Comparison of ENCODE assay signal across 8 mouse cellular contexts in genomic region chr19:46970121-46970729, GRCm38 (mm10). TPM values are rescaled to one million over a fixed set of nuclear protein-coding genes. Genes with fewer than 3 reads are reported as not detected.
DNase-seq lines count a peak whose midpoint lies in the region; ATAC-seq and TF ChIP-seq lines count a peak whose summit lies in the region.

No protein-coding gene starts in this region.

- peaks cover 24% of the 10 kb centered on the region for H3K4me1 ChIP-seq in liver, adult 2 months (ENCODE audit: control insufficient read depth, insufficient read depth, low read length)
- H3K4me1 ChIP-seq in liver, embryonic 12.5 days, result peaks cover 47% of the 10 kb centered on the region
- H3K4me1 ChIP-seq in forebrain, postnatal 0 days (ENCODE audit: insufficient read depth), result peaks cover 10% of the 10 kb centered on the region

- H3K79me2 ChIP-seq in liver, adult 2 months (ENCODE audit: control insufficient read depth, insufficient read depth, low read length), result no peaks in the 10 kb centered on the region

- peak; percentile 78 for DNase-seq in liver, adult 2 months (ENCODE audit: extremely low read depth, low read depth, low spot score)
- DNase-seq in forebrain, postnatal 0 days, result peak; percentile 13
- peak; percentile 59 for DNase-seq in lung, postnatal 10 days
- peak; percentile 61 for DNase-seq in thymus, postnatal 14 days
- DNase-seq in urinary bladder, postnatal 4 days (ENCODE audit: low spot score in 2 of 2), result no peak
- DNase-seq in layer of hippocampus, postnatal 25 days (ENCODE audit: extremely low spot score in 1 of 2, low spot score in 1 of 2), result no peak
- DNase-seq in adrenal gland, adult 8-10 months, result no peak

- no peak overlapping the region for H3K4me2 ChIP-seq in liver, embryonic 12.5 days
- H3K4me2 ChIP-seq in forebrain, postnatal 0 days (ENCODE audit: low read depth), result peak overlapping the region; percentile 5; the same call in 1 of the 2 replicates

- no peak for TF ChIP-seq CTCF in liver, adult 2 months (IDR thresholded peaks at IDR 0.05; ENCODE audit: low read depth, low read length)
- no peak for TF ChIP-seq CTCF in forebrain, postnatal 0 days (IDR thresholded peaks at IDR 0.05; ENCODE audit: low read depth)

- H3K27ac ChIP-seq in liver, adult 2 months (replicated peaks; ENCODE audit: insufficient read depth, low read depth, low read length), result peak overlapping the region; percentile 75
- no peak overlapping the region for H3K27ac ChIP-seq in liver, embryonic 12.5 days
- peak overlapping the region; percentile 35; the same call in 1 of the 2 replicates for H3K27ac ChIP-seq in forebrain, postnatal 0 days (ENCODE audit: low read depth, low read length)

- no peak for ATAC-seq in liver, embryonic 12.5 days
- ATAC-seq in forebrain, postnatal 0 days, result no peak

- WGBS in liver, adult 2 months, result 20% methylated on average over 13 of the region's 13 CpGs
- 72% methylated on average over 13 of the region's 13 CpGs for WGBS in liver, embryonic 12.5 days (ENCODE audit: insufficient replicate concordance)
- 55% methylated on average over 13 of the region's 13 CpGs for WGBS in forebrain, postnatal 0 days

- H3K9ac ChIP-seq in liver, adult 2 months (ENCODE audit: low read depth, low read length), result peak overlapping the region; percentile 9
- H3K9ac ChIP-seq in liver, embryonic 12.5 days, result no peak overlapping the region
- H3K9ac ChIP-seq in forebrain, postnatal 0 days, result no peak overlapping the region

- no peak for TF ChIP-seq POLR2A in liver, adult 2 months (IDR thresholded peaks at IDR 0.05; ENCODE audit: extremely low read depth, insufficient read depth, low read length)

- H3K36me3 ChIP-seq in liver, adult 2 months (ENCODE audit: control insufficient read depth, insufficient read depth, low read length), result no peaks in the 10 kb centered on the region
- no peaks in the 10 kb centered on the region for H3K36me3 ChIP-seq in liver, embryonic 12.5 days
- H3K36me3 ChIP-seq in forebrain, postnatal 0 days (ENCODE audit: insufficient read depth), result no peaks in the 10 kb centered on the region

- no peaks in the 10 kb centered on the region for H3K27me3 ChIP-seq in liver, adult 2 months (ENCODE audit: control insufficient read depth, insufficient read depth, low read length)
- H3K27me3 ChIP-seq in liver, embryonic 12.5 days (replicated peaks), result no peaks in the 10 kb centered on the region
- H3K27me3 ChIP-seq in forebrain, postnatal 0 days (ENCODE audit: insufficient read depth, low read length), result no peaks in the 10 kb centered on the region

- no peak overlapping the region for H3K4me3 ChIP-seq in liver, adult 2 months (ENCODE audit: insufficient read depth, low read depth, low read length)
- no peak overlapping the region for H3K4me3 ChIP-seq in liver, embryonic 12.5 days
- H3K4me3 ChIP-seq in forebrain, postnatal 0 days (ENCODE audit: low read depth, low read length), result no peak overlapping the region

- no peaks in the 10 kb centered on the region for H3K9me3 ChIP-seq in liver, embryonic 12.5 days (replicated peaks)
- no peaks in the 10 kb centered on the region for H3K9me3 ChIP-seq in forebrain, postnatal 0 days (ENCODE audit: low read length)

RNA-seq across cellular contexts. Expression of gene Ina, which starts 44.3 kb away (rescaled TPM):
- under 0.01 TPM in 1 of 2 replicates, not detected in the other for total RNA-seq in liver, adult 2 months (2014; rRNA removed)
- not detected in 2 replicates for polyA plus RNA-seq in liver, adult 2 months (2012; rRNA removed)
- polyA plus RNA-seq in liver, embryonic 12.5 days (2016; fragmentation: Nextera tagmentation; extraction: Ambion mirVana), result 0.11 and 0.12 TPM in 2 replicates
- total RNA-seq in forebrain, postnatal 0 days (2014; rRNA removed), result 115 and 156 TPM in 2 replicates
- 189 and 260 TPM in 2 replicates for polyA plus RNA-seq in forebrain, postnatal 0 days (2015; fragmentation: Nextera tagmentation; extraction: Ambion mirVana)
- total RNA-seq in layer of hippocampus, postnatal 25 days (2021), result 100 to 1,000 TPM; 178 to 189 TPM
- 1 to 10 TPM; 6.1 to 9.9 (median 7.6) TPM for total RNA-seq in adrenal gland, adult 8-10 months (2022)

RNA-seq across cellular contexts. Expression of gene Nt5c2, which starts 44.7 kb away (rescaled TPM):
- 12.6 and 14.8 TPM in 2 replicates for total RNA-seq in liver, adult 2 months (2014; rRNA removed)
- 7.4 and 7.5 TPM in 2 replicates for polyA plus RNA-seq in liver, adult 2 months (2012; rRNA removed)
- 67.1 and 78.5 TPM in 2 replicates for polyA plus RNA-seq in liver, embryonic 12.5 days (2016; fragmentation: Nextera tagmentation; extraction: Ambion mirVana)
- total RNA-seq in forebrain, postnatal 0 days (2014; rRNA removed), result 51.8 and 69.5 TPM in 2 replicates
- polyA plus RNA-seq in forebrain, postnatal 0 days (2015; fragmentation: Nextera tagmentation; extraction: Ambion mirVana), result 74.1 and 80.4 TPM in 2 replicates
- total RNA-seq in layer of hippocampus, postnatal 25 days (2021), result 10 to 100 TPM; 70.7 to 71.1 TPM
- 10 to 100 TPM; 44.2 to 83.0 (median 65.5) TPM for total RNA-seq in adrenal gland, adult 8-10 months (2022)

Comparison
In these comparisons a context has a peak if more than half of its experiments do, and no peak if none do; other contexts are left out.
1. DNase-seq: peak in liver, adult 2 months (single experiment), forebrain, postnatal 0 days (single experiment), lung, postnatal 10 days (single experiment) and thymus, postnatal 14 days (single experiment); none in urinary bladder, postnatal 4 days (0 of 2), layer of hippocampus, postnatal 25 days (0 of 2) and adrenal gland, adult 8-10 months (single experiment).
2. RNA of gene Ina, which starts 44.3 kb away (total RNA-seq): 178 to 189 TPM in layer of hippocampus, postnatal 25 days and 115 to 156 TPM in forebrain, postnatal 0 days; 6.1 to 9.9 TPM in adrenal gland, adult 8-10 months and under 0.01 TPM in liver, adult 2 months; every median in the first group is over 10 times any median in the second.